Mouse (Mus musculus) MEL (cell line): ENCODE measurements around the gene Actrt2.

Experiments used
- CHD2 ChIP-seq: IDR thresholded peaks from 2 replicates; pipeline ENCODE4 v1.6.1; 2011; ENCODE audit warnings: low read length, improper control_type of control experiment
- CTCF ChIP-seq, 3 experiments: IDR thresholded peaks in 2 of 3; conservative IDR thresholded peaks in 1 of 3; 2 replicates each; pipeline ENCODE4 v1.5.1; 2011 to 2012; ENCODE audit warnings: low read length in 3 of 3, low read depth in 2 of 3, mild to moderate bottlenecking in 2 of 3, improper control_type of control experiment in 1 of 3, inconsistent platforms in 1 of 3, mixed read lengths in 1 of 3, moderate library complexity in 1 of 3; ENCODE audit not compliant: control insufficient read depth in 1 of 3, insufficient read depth in 1 of 3, poor library complexity in 1 of 3, severe bottlenecking in 1 of 3
- EP300 ChIP-seq, 2 experiments: IDR thresholded peaks; 2 replicates each; pipeline ENCODE4 v1.6.1; 2011; ENCODE audit warnings: improper control_type of control experiment in 2 of 2, low read length in 2 of 2, low read depth in 1 of 2, mild to moderate bottlenecking in 1 of 2
- ETS1 ChIP-seq: IDR thresholded peaks from 2 replicates; pipeline ENCODE4 v1.6.1; 2012; ENCODE audit warnings: low read depth, mild to moderate bottlenecking, inconsistent platforms, low read length, improper control_type of control experiment, moderate library complexity
- HCFC1 ChIP-seq: IDR thresholded peaks from 2 replicates; pipeline ENCODE4 v1.6.1; 2012; ENCODE audit warnings: low read depth, mild to moderate bottlenecking, inconsistent platforms, low read length, improper control_type of control experiment, moderate library complexity
- MAFK ChIP-seq: IDR thresholded peaks from 2 replicates; pipeline ENCODE4 v1.6.1; 2011; ENCODE audit warnings: low read depth, mild to moderate bottlenecking, low read length, improper control_type of control experiment, borderline replicate concordance
- MAX ChIP-seq: IDR thresholded peaks from 2 replicates; pipeline ENCODE4 v1.6.1; 2011; ENCODE audit warnings: low read length, improper control_type of control experiment
- NELFE ChIP-seq: IDR thresholded peaks from 2 replicates; pipeline ENCODE4 v1.6.1; 2011; ENCODE audit warnings: low read depth, low read length, improper control_type of control experiment
- POLR2AphosphoS2 ChIP-seq: IDR thresholded peaks from 2 replicates; pipeline ENCODE4 v1.6.1; 2011; ENCODE audit warnings: low read length, improper control_type of control experiment
- USF2 ChIP-seq, 2 experiments: IDR thresholded peaks; 2 replicates each; pipeline ENCODE4 v1.6.1; 2011 to 2012; ENCODE audit warnings: improper control_type of control experiment in 2 of 2, low read length in 2 of 2, borderline replicate concordance in 1 of 2, inconsistent platforms in 1 of 2, low read depth in 1 of 2, mild to moderate bottlenecking in 1 of 2; ENCODE audit not compliant: insufficient read depth in 1 of 2
- ZNF384 ChIP-seq: IDR thresholded peaks from 2 replicates; pipeline ENCODE4 v1.6.1; 2012; ENCODE audit warnings: low read depth, mild to moderate bottlenecking, inconsistent platforms, low read length, improper control_type of control experiment

- TF ChIP-seq HCFC1 (no peak), MAFK (no peak), ETS1 (no peak), EP300 (IDR thresholded peaks at IDR 0.05; ENCODE audit: low read depth in 1 of 2, low read length in 2 of 2) (no peak), NELFE (no peak), MAX (no peak), CTCF (IDR thresholded peaks at IDR 0.05 in 2 of 3, conservative IDR thresholded peaks at IDR 0.05 in 1 of 3; ENCODE audit: control insufficient read depth in 1 of 3, insufficient read depth in 1 of 3, low read depth in 2 of 3, low read length in 3 of 3, poor library complexity in 1 of 3, severe bottlenecking in 1 of 3) (no peak), USF2 (IDR thresholded peaks at IDR 0.05; ENCODE audit: borderline replicate concordance in 1 of 2, insufficient read depth in 1 of 2, low read depth in 1 of 2, low read length in 2 of 2) (no peak), CHD2 (no peak), POLR2AphosphoS2 (no peak), ZNF384 (no peak)
Observed at GRCm38 (mm10) chr4:154702186-154702585, 34.5 kb upstream of the Actrt2 start.
